25 mouse cellular contexts compared by ENCODE assay signal in the genomic region with DNA sequence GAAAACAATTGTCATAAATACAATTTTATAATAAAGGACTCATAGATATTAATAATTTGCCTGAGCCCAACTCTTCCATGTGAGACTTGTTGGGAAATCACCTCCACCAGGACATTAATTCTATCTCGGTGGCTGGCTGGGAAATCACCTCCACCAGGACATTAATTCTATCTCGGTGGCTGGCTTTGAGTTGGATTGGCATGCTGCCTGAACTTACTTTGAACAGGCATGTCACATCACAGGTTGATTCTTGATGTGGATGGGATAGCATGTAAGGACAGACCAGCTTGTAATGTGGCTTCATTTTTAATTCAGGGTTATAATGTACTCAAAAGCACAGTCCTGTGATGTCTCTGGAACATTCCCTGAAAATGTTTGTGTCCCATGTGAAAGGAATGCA. TPM values are rescaled to one million over a fixed set of nuclear protein-coding genes. Genes with fewer than 3 reads are reported as not detected.
A peak's percentile ranks its signal among the peaks of the same experiment; 100 is the strongest.
DNase-seq lines count a peak whose midpoint lies in the region; ATAC-seq lines count a peak whose summit lies in the region.
"Had no signal": no experiment of that assay in that cellular context is flagged by ENCODE, and none has a peak within 500 bp of the region (broad histone marks: within the 10 kb centered on the region; RNA-seq: fewer than 3 reads in every experiment).

No protein-coding gene starts in this region.

- peak; percentile 62 to 71 for DNase-seq in cerebellum, postnatal 10 days
- peak; percentile 56 to 62 for DNase-seq in cerebellum, postnatal 14 days
- no peak for DNase-seq in cerebellum, adult 11 months
- DNase-seq in heart, adult 11 months: peak; percentile 30
- DNase-seq in heart, postnatal 4 days: no peak
- DNase-seq in thymus, postnatal 14 days: peak; percentile 2
- DNase-seq in thymus, postnatal 10 days (ENCODE audit: low spot score in 2 of 2): no peak
- DNase-seq: adrenal gland, adult 2 months; adrenal gland, adult 8-10 months; adrenal gland, postnatal 10 days; adrenal gland, postnatal 14 days; adrenal gland, postnatal 25 days; adrenal gland, postnatal 36 days; B cell, adult 2 months; cerebellum, adult 11-12 months; cerebellum, adult 18-20 months; cerebellum, adult 2 months had no signal

- no peak for ATAC-seq in cerebellum, adult (ENCODE audit: insufficient number of reproducible peaks, low FRiP score, low TSS enrichment)
- ATAC-seq: activated CD4-positive, CD25-positive, alpha-beta regulatory T cell, adult 4 months; CD4-positive, CD25-positive, alpha-beta regulatory T cell, adult 4 months; Patski had no signal

RNA-seq across cellular contexts. Expression of gene Slu7, which starts 16.4 kb away (rescaled TPM):
- total RNA-seq in heart, postnatal 4 days (2021): 10 to 100 TPM; 25.8 to 28.6 TPM

RNA-seq across cellular contexts. Expression of gene Pttg1, which starts 23.9 kb away (rescaled TPM):
- total RNA-seq in heart, postnatal 4 days (2021): 10 to 100 TPM; 83.5 to 98.0 TPM

RNA-seq across cellular contexts. Expression of gene C1qtnf2, which starts 24.2 kb away (rescaled TPM):
- 10 to 100 TPM; 10.5 to 13.2 TPM for total RNA-seq in heart, postnatal 4 days (2021)
- total RNA-seq: CH12.LX, ES-E14, G1E, MEL had no signal

Comparison
In these comparisons a context has a peak if more than half of its experiments do, and no peak if none do; other contexts are left out.
1. DNase-seq: peak in cerebellum, postnatal 10 days (2 of 2), cerebellum, postnatal 14 days (2 of 2), heart, adult 11 months (single experiment) and thymus, postnatal 14 days (single experiment); none in cerebellum, adult 11 months (single experiment), heart, postnatal 4 days (single experiment) and thymus, postnatal 10 days (0 of 2).